Mouse (Mus musculus): ENCODE results near the gene Tnfrsf21. TPM values are rescaled to one million over a fixed set of nuclear protein-coding genes. Genes with fewer than 3 reads are reported as not detected.

The Tnfrsf21 gene
- polyA plus RNA-seq, 1 experiment from 2014 or later, result 68.6 TPM

GRCm38 (mm10) chr17:43029546-43029945 lies 13.2 kb downstream of the Tnfrsf21 start:
- H3K4me2 ChIP-seq, result no peak overlapping the region
- H3K4me1 ChIP-seq, result no peaks in the 10 kb centered on the region
- no peak overlapping the region for H3K9ac ChIP-seq
- no peaks in the 10 kb centered on the region for H3K27me3 ChIP-seq (replicated peaks)
- H3K27ac ChIP-seq, result no peak overlapping the region
- 90% methylated on average over 3 of the region's 3 CpGs for WGBS
- H3K9me3 ChIP-seq, result no peaks in the 10 kb centered on the region
- no peaks in the 10 kb centered on the region for H3K36me3 ChIP-seq (replicated peaks)
- no peak overlapping the region for H3K4me3 ChIP-seq
- no peak for ATAC-seq (replicated peaks)

- Histone ChIP-seq H3K27ac (no peak overlapping the region), H3K4me3 (no peak overlapping the region), H3K9ac (no peak overlapping the region), H3K9me3 (no peaks in the 10 kb centered on the region), H3K4me1 (no peaks in the 10 kb centered on the region), H3K36me3 (replicated peaks) (no peaks in the 10 kb centered on the region), H3K4me2 (no peak overlapping the region), H3K27me3 (replicated peaks) (no peaks in the 10 kb centered on the region)
- ATAC-seq (replicated peaks), result no peak
- WGBS, result 91% methylated on average over 3 of the region's 3 CpGs
Measured at GRCm38 (mm10) chr17:43030290-43030689, 13.9 kb downstream of the Tnfrsf21 start.

- H3K4me1 ChIP-seq, result no peaks in the 10 kb centered on the region
- H3K4me2 ChIP-seq, result no peak overlapping the region
- H3K27me3 ChIP-seq (replicated peaks), result no peaks in the 10 kb centered on the region
- WGBS, result 91% methylated on average over 8 of the region's 8 CpGs
- peaks cover under 1% of the 10 kb centered on the region; the same call in 1 of the 2 replicates for H3K36me3 ChIP-seq (replicated peaks)
- no peaks in the 10 kb centered on the region for H3K9me3 ChIP-seq
- no peak overlapping the region for H3K9ac ChIP-seq
- H3K27ac ChIP-seq, result no peak overlapping the region
- H3K4me3 ChIP-seq, result no peak overlapping the region
- no peak for ATAC-seq (replicated peaks)
Measured at GRCm38 (mm10) chr17:43032489-43033036, 16.2 kb downstream of the Tnfrsf21 start.

- no peak for ATAC-seq (replicated peaks)
- H3K4me3 ChIP-seq, result no peak overlapping the region
- no peaks in the 10 kb centered on the region for H3K4me1 ChIP-seq
- H3K27me3 ChIP-seq (replicated peaks), result no peaks in the 10 kb centered on the region
- H3K9me3 ChIP-seq, result no peaks in the 10 kb centered on the region
- no peak overlapping the region for H3K4me2 ChIP-seq
- peaks cover 20% of the 10 kb centered on the region for H3K36me3 ChIP-seq (replicated peaks)
- 82% methylated on average over 2 of the region's 2 CpGs for WGBS
- H3K27ac ChIP-seq, result no peak overlapping the region
- H3K9ac ChIP-seq, result no peak overlapping the region
Measured at GRCm38 (mm10) chr17:43035386-43035785, 19.0 kb downstream of the Tnfrsf21 start.

GRCm38 (mm10) chr17:43036058-43036757 lies 19.9 kb downstream of the Tnfrsf21 start:
- Histone ChIP-seq H3K4me2 (no peak overlapping the region), H3K27me3 (replicated peaks) (no peaks in the 10 kb centered on the region), H3K9me3 (no peaks in the 10 kb centered on the region), H3K4me3 (no peak overlapping the region), H3K27ac (no peak overlapping the region), H3K36me3 (replicated peaks) (peaks cover 22% of the 10 kb centered on the region), H3K4me1 (no peaks in the 10 kb centered on the region), H3K9ac (no peak overlapping the region)
- ATAC-seq (replicated peaks), result no peak
- WGBS, result 85% methylated on average over 10 of the region's 10 CpGs

- H3K4me2 ChIP-seq, result no peak overlapping the region
- H3K36me3 ChIP-seq (replicated peaks), result peaks cover 30% of the 10 kb centered on the region
- 79% methylated on average over 3 of the region's 3 CpGs for WGBS
- H3K9me3 ChIP-seq, result no peaks in the 10 kb centered on the region
- H3K9ac ChIP-seq, result no peak overlapping the region
- no peak overlapping the region for H3K4me3 ChIP-seq
- ATAC-seq (replicated peaks), result no peak
- H3K4me1 ChIP-seq, result no peaks in the 10 kb centered on the region
- H3K27me3 ChIP-seq (replicated peaks), result no peaks in the 10 kb centered on the region
- H3K27ac ChIP-seq, result no peak overlapping the region
Measured at GRCm38 (mm10) chr17:43040571-43040970, 24.2 kb downstream of the Tnfrsf21 start.

- Histone ChIP-seq H3K9ac (no peak overlapping the region), H3K9me3 (no peaks in the 10 kb centered on the region), H3K4me2 (no peak overlapping the region), H3K4me1 (no peaks in the 10 kb centered on the region), H3K36me3 (replicated peaks) (no peaks in the 10 kb centered on the region), H3K27ac (no peak overlapping the region), H3K27me3 (replicated peaks) (no peaks in the 10 kb centered on the region), H3K4me3 (no peak overlapping the region)
- no peak for ATAC-seq (replicated peaks)
- 88% methylated on average over 2 of the region's 2 CpGs for WGBS
Measured at GRCm38 (mm10) chr17:43050619-43051018, 34.3 kb downstream of the Tnfrsf21 start.

- H3K9ac ChIP-seq, result no peak overlapping the region
- H3K9me3 ChIP-seq, result no peaks in the 10 kb centered on the region
- H3K4me2 ChIP-seq, result no peak overlapping the region
- no peak overlapping the region for H3K4me3 ChIP-seq
- H3K27me3 ChIP-seq (replicated peaks), result no peaks in the 10 kb centered on the region
- ATAC-seq (replicated peaks), result no peak
- 89% methylated on average over 1 of the region's 1 CpGs for WGBS
- no peaks in the 10 kb centered on the region for H3K36me3 ChIP-seq (replicated peaks)
- no peak overlapping the region for H3K27ac ChIP-seq
- H3K4me1 ChIP-seq, result no peaks in the 10 kb centered on the region
Measured at GRCm38 (mm10) chr17:43052791-43053190, 36.4 kb downstream of the Tnfrsf21 start.

- Histone ChIP-seq H3K9ac (no peak overlapping the region), H3K4me3 (no peak overlapping the region), H3K27me3 (replicated peaks) (no peaks in the 10 kb centered on the region), H3K4me2 (no peak overlapping the region), H3K9me3 (no peaks in the 10 kb centered on the region), H3K36me3 (replicated peaks) (no peaks in the 10 kb centered on the region), H3K27ac (no peak overlapping the region), H3K4me1 (no peaks in the 10 kb centered on the region)
- WGBS, result 97% methylated on average over 10 of the region's 10 CpGs
- no peak for ATAC-seq (replicated peaks)
Measured at GRCm38 (mm10) chr17:43053943-43054342, 37.6 kb downstream of the Tnfrsf21 start.

GRCm38 (mm10) chr17:43058277-43059025 lies 42.1 kb downstream of the Tnfrsf21 start:
- no peaks in the 10 kb centered on the region for H3K36me3 ChIP-seq (replicated peaks)
- ATAC-seq (replicated peaks), result no peak
- no peaks in the 10 kb centered on the region for H3K4me1 ChIP-seq
- no peak overlapping the region for H3K4me3 ChIP-seq
- H3K27ac ChIP-seq, result no peak overlapping the region
- no peak overlapping the region for H3K4me2 ChIP-seq
- no peaks in the 10 kb centered on the region for H3K9me3 ChIP-seq
- no peak overlapping the region for H3K9ac ChIP-seq
- WGBS, result 96% methylated on average over 11 of the region's 11 CpGs
- H3K27me3 ChIP-seq (replicated peaks), result no peaks in the 10 kb centered on the region

- Histone ChIP-seq H3K27me3 (replicated peaks) (no peaks in the 10 kb centered on the region), H3K9me3 (no peaks in the 10 kb centered on the region), H3K9ac (no peak overlapping the region), H3K36me3 (replicated peaks) (peaks cover 11% of the 10 kb centered on the region; the same call in 1 of the 2 replicates), H3K4me3 (no peak overlapping the region), H3K4me1 (no peaks in the 10 kb centered on the region), H3K4me2 (no peak overlapping the region), H3K27ac (no peak overlapping the region)
- 0 out of 2 replicates have a peak, but pooled peaks have one; percentile 16 for ATAC-seq (replicated peaks)
- WGBS, result 97% methylated on average over 6 of the region's 6 CpGs
Measured at GRCm38 (mm10) chr17:43064705-43065104, 48.4 kb downstream of the Tnfrsf21 start.

- Histone ChIP-seq H3K4me2 (no peak overlapping the region), H3K27ac (no peak overlapping the region), H3K4me3 (no peak overlapping the region), H3K4me1 (no peaks in the 10 kb centered on the region), H3K27me3 (replicated peaks) (no peaks in the 10 kb centered on the region), H3K9ac (no peak overlapping the region), H3K9me3 (no peaks in the 10 kb centered on the region), H3K36me3 (replicated peaks) (peaks cover 13% of the 10 kb centered on the region; the same call in 1 of the 2 replicates)
- no peak for ATAC-seq (replicated peaks)
- WGBS, result 73% methylated on average over 7 of the region's 7 CpGs
Measured at GRCm38 (mm10) chr17:43068846-43069553, 52.6 kb downstream of the Tnfrsf21 start.

Measured in midbrain, embryonic 15.5 days (tissue).